Mouse (Mus musculus) liver, embryonic 14.5 days (tissue): ENCODE measurements around the gene Mocs2.

Source experiments
- CTCF ChIP-seq: IDR thresholded peaks from 2 replicates; pipeline ENCODE4 v1.5.1; 2016; ENCODE audit warnings: antibody characterized with exemption, low read depth, control low read depth
- EP300 ChIP-seq: IDR thresholded peaks from 2 replicates; pipeline ENCODE4 v1.6.1; 2016; ENCODE audit warnings: antibody characterized with exemption, low read depth

GRCm38 (mm10) chr13:114878667-114879066, 60.6 kb downstream of the Mocs2 start:
- TF ChIP-seq CTCF, result no peak
- TF ChIP-seq EP300, result no peak
